Mouse (Mus musculus) hindbrain, embryonic 12.5 days (tissue): ENCODE results near the gene Spag16. TPM values are rescaled to one million over a fixed set of nuclear protein-coding genes. Genes with fewer than 3 reads are reported as not detected.
A peak's percentile ranks its signal among the peaks of the same experiment; 100 is the strongest.
"Not testable (repeated sequence)": the region's sequence is repeated elsewhere in the genome, so short reads cannot be mapped to it uniquely, and the experiment has no call there.

Source experiments
- ATAC-seq: fragments of 200-750 bp; cut with Nextera tagmentation; 2 replicates; pipeline ENCODE4 v1.8.0; 2017; ENCODE audit warnings: moderate TSS enrichment; ENCODE audit not compliant: low FRiP score
- H3K27ac ChIP-seq: fragments of 300-500 bp; sonication (generic); 2 replicates; pipeline ENCODE4 v1.5.1; 2016; ENCODE audit warnings: mild to moderate bottlenecking
- H3K27me3 ChIP-seq: fragments of 300-500 bp; sonication (generic); 2 replicates; pipeline ENCODE4 v1.6.1; 2016; ENCODE audit warnings: mild to moderate bottlenecking
- H3K36me3 ChIP-seq: fragments of 300-500 bp; sonication (generic); 2 replicates; pipeline ENCODE4 v1.6.1; 2016; ENCODE audit warnings: mild to moderate bottlenecking
- H3K4me1 ChIP-seq: fragments of 300-500 bp; sonication (generic); 2 replicates; pipeline ENCODE4 v1.6.1; 2016
- H3K4me2 ChIP-seq: fragments of 300-500 bp; sonication (generic); replicated peaks from 2 replicates; pipeline ENCODE4 v1.6.1; 2016; ENCODE audit warnings: mild to moderate bottlenecking
- H3K4me3 ChIP-seq: fragments of 300-500 bp; sonication (generic); 2 replicates; pipeline ENCODE4 v1.5.1; 2016; ENCODE audit warnings: mild to moderate bottlenecking
- H3K9ac ChIP-seq: fragments of 300-500 bp; sonication (generic); 2 replicates; pipeline ENCODE4 v1.6.1; 2016; ENCODE audit warnings: mild to moderate bottlenecking, moderate library complexity
- H3K9me3 ChIP-seq: fragments of 300-500 bp; sonication (generic); replicated peaks from 2 replicates; pipeline ENCODE4 v1.6.1; 2016; ENCODE audit warnings: mild to moderate bottlenecking
- WGBS: fragments of 180-500 bp; shearing (Covaris S2); methylation state at CpG from one replicate; pipeline ENCODE4 v1.1.7; 2016; 5-methylcytosine and 5-hydroxymethylcytosine counted together
- polyA plus RNA-seq: library from polyadenylated mRNA; unstranded; fragments of >200 nt; fragmentation: Nextera tagmentation; extraction: Ambion mirVana; gene quantifications from 2 replicates; pipeline ENCODE4 v1.2.1, GENCODE M21; 2016

The Spag16 gene
- polyA plus RNA-seq, 1 experiment from 2014 or later = 2.5 TPM

- not testable (repeated sequence) for H3K27me3 ChIP-seq, H3K9me3 ChIP-seq, H3K4me1 ChIP-seq, H3K9ac ChIP-seq, H3K4me3 ChIP-seq, H3K4me2 ChIP-seq, H3K27ac ChIP-seq, ATAC-seq, H3K36me3 ChIP-seq
- 91% methylated on average over 4 of the region's 4 CpGs for WGBS
Measured at GRCm38 (mm10) chr1:69833476-69833875, 6.7 kb downstream of the Spag16 start.

DNA sequence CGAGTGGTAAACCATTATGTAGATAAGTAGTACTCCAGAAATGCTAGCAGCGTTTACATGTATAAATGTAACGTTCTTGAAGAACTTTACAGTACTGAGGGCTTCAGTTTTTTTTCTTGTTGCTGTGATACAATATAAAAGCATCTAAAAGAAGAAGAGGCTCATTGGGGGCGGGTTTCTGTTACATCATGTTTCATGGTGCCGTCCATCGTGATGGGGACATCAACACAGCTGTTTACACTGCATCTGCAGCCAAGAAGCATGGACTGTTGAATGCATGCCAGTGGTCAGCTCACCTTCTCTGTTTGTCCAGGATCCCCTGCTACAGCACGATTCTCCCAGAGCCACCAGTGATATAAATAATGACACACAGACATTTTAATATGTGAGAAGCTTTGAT lies 26.7 kb downstream of the Spag16 start:
- Histone ChIP-seq H3K4me1 (no peaks in the 10 kb centered on the region), H3K9me3 (no peaks in the 10 kb centered on the region), H3K36me3 (no peaks in the 10 kb centered on the region), H3K4me3 (no peak overlapping the region), H3K4me2 (no peak overlapping the region), H3K27me3 (no peaks in the 10 kb centered on the region), H3K27ac (no peak overlapping the region), H3K9ac (no peak overlapping the region)
- ATAC-seq = no peak
- WGBS = 84% methylated on average over 7 of the region's 7 CpGs

DNA sequence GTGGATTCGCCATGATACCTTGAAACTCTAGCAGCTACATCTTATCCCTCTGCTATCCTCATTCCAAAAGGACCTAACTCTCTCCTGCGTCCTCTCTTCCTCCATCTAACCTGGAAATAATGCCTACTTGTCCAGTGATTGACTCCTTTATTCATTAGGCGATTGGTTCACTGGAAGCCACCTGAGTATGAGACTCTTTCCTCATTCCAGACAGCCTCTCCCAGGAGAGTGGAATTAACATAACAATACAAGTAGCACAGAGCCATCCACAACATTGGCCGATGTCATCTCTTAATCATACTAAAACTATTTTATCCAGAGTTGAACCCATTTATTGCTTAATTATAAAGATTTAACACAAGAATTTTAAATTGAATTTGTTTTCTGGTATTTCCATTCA lies 41.0 kb downstream of the Spag16 start:
- no peak overlapping the region for H3K4me2 ChIP-seq
- H3K27me3 ChIP-seq = no peaks in the 10 kb centered on the region
- ATAC-seq = no peak
- H3K36me3 ChIP-seq = no peaks in the 10 kb centered on the region
- no peaks in the 10 kb centered on the region for H3K4me1 ChIP-seq
- H3K9ac ChIP-seq = no peak overlapping the region
- no peak overlapping the region for H3K27ac ChIP-seq
- no peaks in the 10 kb centered on the region for H3K9me3 ChIP-seq
- no peak overlapping the region for H3K4me3 ChIP-seq
- WGBS = 64% methylated on average over 4 of the region's 4 CpGs

- H3K27ac ChIP-seq = no peak overlapping the region
- no peak overlapping the region for H3K4me2 ChIP-seq
- H3K27me3 ChIP-seq = no peaks in the 10 kb centered on the region
- ATAC-seq = no peak
- H3K4me1 ChIP-seq = no peaks in the 10 kb centered on the region
- no peaks in the 10 kb centered on the region for H3K9me3 ChIP-seq
- H3K4me3 ChIP-seq = no peak overlapping the region
- no peaks in the 10 kb centered on the region for H3K36me3 ChIP-seq
- no peak overlapping the region for H3K9ac ChIP-seq
- WGBS = 56% methylated on average over 3 of the region's 3 CpGs
Measured at GRCm38 (mm10) chr1:69956606-69957005, 129.8 kb downstream of the Spag16 start.

- H3K27me3 ChIP-seq = no peaks in the 10 kb centered on the region
- no peak overlapping the region for H3K4me2 ChIP-seq
- no peak overlapping the region for H3K4me3 ChIP-seq
- no peaks in the 10 kb centered on the region for H3K4me1 ChIP-seq
- ATAC-seq = no peak
- no peak overlapping the region for H3K27ac ChIP-seq
- H3K9me3 ChIP-seq = no peaks in the 10 kb centered on the region
- H3K36me3 ChIP-seq = no peaks in the 10 kb centered on the region
- H3K9ac ChIP-seq = no peak overlapping the region
Measured at GRCm38 (mm10) chr1:69996874-69997273, 170.1 kb downstream of the Spag16 start.

DNA sequence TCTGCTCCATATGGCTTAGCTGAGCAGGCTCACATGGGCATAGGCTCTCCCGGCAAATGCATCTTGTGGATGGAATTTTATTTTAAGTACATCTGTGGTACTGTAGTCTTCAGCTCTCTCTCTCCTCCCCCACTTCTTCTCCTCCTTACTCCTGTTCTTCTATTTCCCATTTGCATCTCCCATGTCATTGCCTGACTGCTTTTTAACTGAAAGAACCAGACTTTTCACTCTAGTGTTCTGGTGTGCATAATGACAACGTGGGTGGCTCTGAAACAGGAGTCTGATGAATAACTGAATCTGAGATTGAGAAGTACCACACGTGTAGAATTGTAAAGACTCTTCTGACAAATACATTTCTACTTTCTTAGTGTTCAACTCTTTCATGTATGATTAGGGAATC lies 186.2 kb downstream of the Spag16 start:
- Histone ChIP-seq H3K4me1 (no peaks in the 10 kb centered on the region), H3K27ac (no peak overlapping the region), H3K4me3 (no peak overlapping the region), H3K9ac (no peak overlapping the region), H3K9me3 (no peaks in the 10 kb centered on the region), H3K4me2 (no peak overlapping the region), H3K36me3 (no peaks in the 10 kb centered on the region), H3K27me3 (no peaks in the 10 kb centered on the region)
- 76% methylated on average over 3 of the region's 3 CpGs for WGBS
- no peak for ATAC-seq

GRCm38 (mm10) chr1:70037384-70037783 lies 210.6 kb downstream of the Spag16 start:
- Histone ChIP-seq H3K4me2 (no peak overlapping the region), H3K9ac (no peak overlapping the region), H3K4me1 (no peaks in the 10 kb centered on the region), H3K27me3 (no peaks in the 10 kb centered on the region), H3K4me3 (no peak overlapping the region), H3K9me3 (no peaks in the 10 kb centered on the region), H3K36me3 (no peaks in the 10 kb centered on the region), H3K27ac (no peak overlapping the region)
- WGBS = 82% methylated on average over 3 of the region's 3 CpGs
- no peak for ATAC-seq

DNA sequence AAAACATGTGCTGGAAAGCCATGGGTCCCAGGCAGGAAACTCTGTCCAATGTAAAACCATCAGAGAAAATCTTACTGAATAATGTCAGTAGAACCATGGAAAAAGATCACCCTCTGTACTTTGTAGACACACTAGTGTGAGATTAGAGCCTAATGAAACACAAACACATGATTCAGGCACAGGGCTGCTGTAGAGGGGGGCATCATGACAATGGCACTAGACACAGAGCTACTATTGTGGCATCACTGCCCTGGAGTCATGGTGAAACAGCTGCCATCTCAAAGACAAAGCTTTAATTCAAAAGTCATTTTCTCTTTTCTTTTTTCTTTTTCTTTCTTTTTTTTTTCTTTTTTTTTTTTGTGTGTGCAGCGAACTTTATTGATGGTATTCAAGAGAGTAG lies 240.6 kb downstream of the Spag16 start:
- H3K9ac ChIP-seq = no peak overlapping the region
- no peaks in the 10 kb centered on the region for H3K27me3 ChIP-seq
- H3K36me3 ChIP-seq = no peaks in the 10 kb centered on the region
- H3K4me1 ChIP-seq = no peaks in the 10 kb centered on the region
- no peak for ATAC-seq
- WGBS = 69% methylated on average over 1 of the region's 1 CpGs
- H3K4me2 ChIP-seq = no peak overlapping the region
- no peak overlapping the region for H3K27ac ChIP-seq
- no peaks in the 10 kb centered on the region for H3K9me3 ChIP-seq
- H3K4me3 ChIP-seq = no peak overlapping the region

- H3K27ac ChIP-seq = no peak overlapping the region
- no peak for ATAC-seq
- H3K9ac ChIP-seq = no peak overlapping the region
- H3K36me3 ChIP-seq = no peaks in the 10 kb centered on the region
- WGBS = 24% methylated on average over 6 of the region's 6 CpGs
- no peaks in the 10 kb centered on the region for H3K9me3 ChIP-seq
- no peaks in the 10 kb centered on the region for H3K27me3 ChIP-seq
- H3K4me3 ChIP-seq = no peak overlapping the region
- no peaks in the 10 kb centered on the region for H3K4me1 ChIP-seq
- no peak overlapping the region for H3K4me2 ChIP-seq
Measured at GRCm38 (mm10) chr1:70073440-70073839, 246.7 kb downstream of the Spag16 start.

GRCm38 (mm10) chr1:70078806-70079205 lies 252.0 kb downstream of the Spag16 start:
- no peaks in the 10 kb centered on the region for H3K9me3 ChIP-seq
- no peak overlapping the region for H3K4me2 ChIP-seq
- no peak overlapping the region for H3K4me3 ChIP-seq
- H3K27ac ChIP-seq = no peak overlapping the region
- H3K27me3 ChIP-seq = no peaks in the 10 kb centered on the region
- WGBS = 67% methylated on average over 6 of the region's 6 CpGs
- H3K4me1 ChIP-seq = no peaks in the 10 kb centered on the region
- no peak overlapping the region for H3K9ac ChIP-seq
- no peaks in the 10 kb centered on the region for H3K36me3 ChIP-seq
- ATAC-seq = no peak

GRCm38 (mm10) chr1:70082208-70082878 lies 255.6 kb downstream of the Spag16 start:
- H3K4me1 ChIP-seq = no peaks in the 10 kb centered on the region
- WGBS = 51% methylated on average over 7 of the region's 7 CpGs
- no peaks in the 10 kb centered on the region for H3K27me3 ChIP-seq
- ATAC-seq = peak; percentile 60; the same call in 1 of the 2 replicates
- H3K36me3 ChIP-seq = no peaks in the 10 kb centered on the region
- H3K4me2 ChIP-seq = no peak overlapping the region
- no peak overlapping the region for H3K4me3 ChIP-seq
- H3K27ac ChIP-seq = no peak overlapping the region
- no peak overlapping the region for H3K9ac ChIP-seq
- H3K9me3 ChIP-seq = no peaks in the 10 kb centered on the region

DNA sequence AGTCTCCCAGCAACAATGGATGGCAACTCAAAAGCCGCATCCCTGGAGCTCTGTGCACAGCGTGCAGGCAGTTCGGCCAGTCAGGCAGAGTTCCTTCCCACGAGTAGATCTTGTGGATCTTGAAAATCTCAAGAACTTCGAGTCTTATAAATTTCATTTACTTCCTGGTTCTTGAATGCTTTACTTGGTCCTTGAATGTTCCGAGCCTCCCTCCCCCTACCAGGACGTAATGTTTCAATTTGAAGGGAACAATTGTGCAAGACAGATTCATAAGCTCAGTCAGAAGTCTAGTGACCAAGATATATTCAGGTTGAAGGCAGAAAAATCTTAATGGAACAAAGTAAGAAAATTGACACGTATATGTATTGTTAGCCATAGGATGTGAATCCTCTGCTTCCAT lies 277.9 kb downstream of the Spag16 start:
- no peak for ATAC-seq
- no peak overlapping the region for H3K4me2 ChIP-seq
- H3K4me1 ChIP-seq = no peaks in the 10 kb centered on the region
- no peaks in the 10 kb centered on the region for H3K36me3 ChIP-seq
- H3K4me3 ChIP-seq = no peak overlapping the region
- H3K27me3 ChIP-seq = no peaks in the 10 kb centered on the region
- 86% methylated on average over 8 of the region's 8 CpGs for WGBS
- no peak overlapping the region for H3K9ac ChIP-seq
- H3K9me3 ChIP-seq = no peaks in the 10 kb centered on the region
- no peak overlapping the region for H3K27ac ChIP-seq

- no peak overlapping the region for H3K4me3 ChIP-seq
- no peak for ATAC-seq
- H3K9me3 ChIP-seq = no peaks in the 10 kb centered on the region
- no peak overlapping the region for H3K4me2 ChIP-seq
- WGBS = 85% methylated on average over 4 of the region's 4 CpGs
- no peak overlapping the region for H3K9ac ChIP-seq
- no peaks in the 10 kb centered on the region for H3K4me1 ChIP-seq
- H3K27ac ChIP-seq = no peak overlapping the region
- no peaks in the 10 kb centered on the region for H3K27me3 ChIP-seq
- no peaks in the 10 kb centered on the region for H3K36me3 ChIP-seq
Measured at GRCm38 (mm10) chr1:70116212-70116982, 289.6 kb downstream of the Spag16 start.
